16 mouse cellular contexts compared by ENCODE assay signal in the genomic region with DNA sequence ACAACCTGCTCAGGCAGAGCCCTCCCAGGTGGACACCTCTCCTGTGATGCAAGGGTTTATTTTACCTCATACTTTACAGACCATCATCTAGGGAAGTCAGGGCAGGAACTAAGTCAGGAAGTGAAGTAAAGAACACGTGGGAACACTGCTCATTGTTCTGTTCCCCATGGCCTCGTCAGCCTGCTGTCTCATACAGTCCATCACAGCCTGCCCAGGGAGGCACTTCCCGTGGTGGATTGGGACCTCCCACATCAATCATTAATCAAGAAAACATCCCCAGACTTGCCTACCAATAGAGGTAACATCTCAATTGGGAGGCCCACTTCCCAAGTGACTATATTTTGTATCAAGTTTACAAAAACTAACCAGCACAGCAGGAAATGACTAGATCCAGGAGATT. TPM values are rescaled to one million over a fixed set of nuclear protein-coding genes. Genes with fewer than 3 reads are reported as not detected.
"Had no signal": no experiment of that assay in that cellular context is flagged by ENCODE, and none has a peak within 500 bp of the region (broad histone marks: within the 10 kb centered on the region; RNA-seq: fewer than 3 reads in every experiment).

No protein-coding gene starts in this region.

- H3K27me3 ChIP-seq: neural tube, embryonic 15.5 days; stomach, embryonic 15.5 days had no signal

- DNase-seq: retina, postnatal 1 day; right cerebral cortex, adult 18-20 months; right cerebral cortex, postnatal 14 days; right cerebral cortex, postnatal 25 days; right cerebral cortex, postnatal 4 days; spleen, adult 18-20 months; thymus, adult 18-20 months; thymus, adult 2 months; thymus, postnatal 14 days; thymus, postnatal 25 days; thymus, postnatal 36 days; thymus, postnatal 4 days had no signal

- H3K4me2 ChIP-seq: neural tube, embryonic 15.5 days; stomach, embryonic 15.5 days had no signal

- H3K4me3 ChIP-seq: neural tube, embryonic 15.5 days; stomach, embryonic 15.5 days had no signal

- H3K36me3 ChIP-seq: neural tube, embryonic 15.5 days; stomach, embryonic 15.5 days had no signal

- H3K27ac ChIP-seq: neural tube, embryonic 15.5 days; stomach, embryonic 15.5 days; stomach, postnatal 0 days had no signal

- H3K9ac ChIP-seq: neural tube, embryonic 15.5 days; stomach, embryonic 15.5 days had no signal

- H3K4me1 ChIP-seq: neural tube, embryonic 15.5 days; stomach, embryonic 15.5 days had no signal

- H3K9me3 ChIP-seq: neural tube, embryonic 15.5 days; stomach, embryonic 15.5 days had no signal

RNA-seq across cellular contexts. Expression of a gene that starts 27.2 kb away (rescaled TPM):
- polyA plus RNA-seq: small intestine, adult 2 months had no signal
